Mouse (Mus musculus) embryo, embryonic 10 days (tissue): ENCODE data around the gene Dnmt3a.
A peak's percentile ranks its signal among the peaks of the same experiment; 100 is the strongest.
"Not testable (repeated sequence)": the region's sequence is repeated elsewhere in the genome, so short reads cannot be mapped to it uniquely, and the experiment has no call there.

Source experiments
- DNase-seq: peaks from one replicate; pipeline ENCODE4 v3.0.0-alpha.2; 2015; ENCODE audit warnings: low spot score

The Dnmt3a gene

DNA sequence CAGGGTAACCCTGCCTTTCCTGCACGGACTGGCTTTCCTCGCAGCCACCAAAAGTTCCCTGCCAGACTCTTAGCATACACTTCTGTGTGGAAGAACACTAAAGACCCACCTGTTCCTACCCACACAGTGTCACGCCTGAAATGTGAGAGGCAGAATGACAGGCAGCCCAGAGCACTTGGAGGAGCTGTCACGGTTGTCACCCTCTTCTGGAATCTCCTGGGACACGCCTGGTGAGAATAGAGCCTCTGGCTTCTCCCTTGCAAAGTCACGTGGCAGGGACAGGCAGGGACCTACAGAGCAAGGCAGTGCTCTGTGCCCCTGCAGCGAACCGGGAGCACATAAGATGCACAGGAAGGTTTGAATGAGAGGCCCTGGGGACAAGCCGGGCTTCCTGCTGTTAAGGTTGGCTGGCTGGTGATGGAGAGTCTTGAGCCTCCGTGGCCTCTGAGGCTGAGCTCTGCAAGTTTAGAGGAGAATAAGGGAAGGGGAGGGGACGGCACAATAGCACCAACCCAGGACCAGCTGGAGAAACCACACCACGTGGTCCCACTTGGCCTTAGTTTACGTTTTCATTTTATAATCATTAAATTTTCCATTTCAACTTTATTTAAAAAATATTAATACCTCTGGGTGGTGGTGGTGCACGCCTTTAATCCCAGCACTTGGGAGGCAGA is 112.0 kb downstream of the Dnmt3a start:
- DNase-seq = no peak

GRCm38 (mm10) chr12:3918577-3918976 is 112.8 kb downstream of the Dnmt3a start:
- DNase-seq = no peak

DNA sequence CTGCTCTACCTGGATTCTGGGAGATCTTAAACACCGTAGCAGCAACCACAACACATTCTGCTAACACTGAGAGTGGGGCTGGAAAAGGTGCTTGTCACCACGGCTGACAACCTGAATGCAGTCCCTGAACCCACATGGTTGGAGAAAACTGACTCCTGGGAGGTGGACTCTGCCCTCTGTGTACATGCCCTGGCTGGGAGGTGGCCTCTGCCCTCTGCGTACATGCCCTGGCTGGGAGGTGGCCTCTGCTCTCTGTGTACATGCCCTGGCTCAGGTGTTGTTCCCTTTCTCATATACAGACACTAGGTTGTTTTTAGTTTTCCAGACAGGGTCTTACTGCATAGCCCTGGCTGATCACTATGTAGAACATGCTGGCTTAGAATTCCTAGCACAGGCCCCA is 113.6 kb downstream of the Dnmt3a start:
- no peak for DNase-seq

GRCm38 (mm10) chr12:3926127-3926526 is 120.3 kb downstream of the Dnmt3a start:
- peak; percentile 72 for DNase-seq

DNA sequence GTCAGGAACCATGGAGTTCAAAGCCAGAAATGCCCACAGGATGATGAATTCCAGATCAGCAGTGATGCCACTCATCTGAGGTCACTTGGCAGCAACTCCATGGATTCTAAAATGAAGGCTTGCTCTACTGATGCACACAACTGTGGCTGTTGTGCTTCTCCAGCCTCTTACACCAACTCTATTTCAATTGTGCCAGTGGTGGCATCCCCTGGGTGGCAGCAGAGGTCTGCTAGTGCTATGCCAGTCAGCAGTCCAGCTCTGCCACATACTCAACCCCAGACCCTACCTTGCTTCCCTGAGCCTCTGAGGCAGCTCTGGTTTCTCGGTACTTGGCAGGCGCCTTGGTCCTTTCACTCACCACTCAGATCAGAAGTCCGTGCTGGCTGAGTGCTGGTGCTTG is 123.0 kb downstream of the Dnmt3a start:
- no peak for DNase-seq

- not testable (repeated sequence) for DNase-seq
Observed at GRCm38 (mm10) chr12:3930090-3930865, 124.5 kb downstream of the Dnmt3a start.

GRCm38 (mm10) chr12:3942026-3942425 is 136.2 kb downstream of the Dnmt3a start:
- DNase-seq = peak; percentile 22

- DNase-seq = no peak
Observed at GRCm38 (mm10) chr12:3944454-3945073, 138.8 kb downstream of the Dnmt3a start.

DNA sequence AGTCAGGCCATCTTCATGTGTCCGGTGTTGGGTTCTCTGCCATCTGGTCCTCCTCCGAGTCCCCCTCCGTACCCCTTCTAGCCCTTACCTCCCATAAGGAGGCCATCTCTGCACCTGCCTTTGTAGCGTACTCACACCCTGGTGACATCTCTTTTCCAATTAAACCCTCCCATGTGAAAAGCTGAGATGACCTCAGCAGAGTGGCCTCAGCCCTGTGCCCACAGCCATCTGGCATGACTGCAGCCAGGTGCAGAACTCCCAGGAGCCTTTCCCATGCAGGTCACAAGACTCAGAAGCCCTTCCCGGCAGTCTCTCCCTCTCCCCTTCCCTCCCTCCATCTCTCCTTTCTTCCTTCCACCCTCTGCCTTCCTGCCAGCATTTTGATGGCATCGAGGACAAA is 141.7 kb downstream of the Dnmt3a start:
- no peak for DNase-seq

DNA sequence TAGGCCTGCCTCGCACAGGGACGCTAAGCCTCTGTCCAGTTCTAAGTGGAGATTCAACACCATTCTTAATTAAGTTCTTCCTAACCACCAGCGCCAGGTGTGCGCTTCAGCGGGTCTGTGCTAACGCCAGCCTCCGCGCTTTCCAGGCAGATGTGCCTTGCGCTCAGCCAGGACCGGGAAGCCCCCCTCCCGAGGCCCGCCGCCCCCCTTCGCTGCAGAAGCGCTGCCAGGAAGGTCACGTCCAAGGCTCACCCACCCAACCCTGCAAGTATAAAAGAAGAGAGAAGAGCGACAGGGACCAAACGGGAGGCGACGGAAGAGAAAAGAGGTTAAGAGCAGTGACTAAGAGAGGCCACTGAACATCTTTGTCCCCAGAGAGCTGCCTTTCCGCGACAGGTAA is 148.8 kb downstream of the Dnmt3a start, which contains the start of gene Pomc:
TSS of gene Pomc (plus strand) at position 301 of the 400 bp plus-strand sequence.
- no peak for DNase-seq

DNA sequence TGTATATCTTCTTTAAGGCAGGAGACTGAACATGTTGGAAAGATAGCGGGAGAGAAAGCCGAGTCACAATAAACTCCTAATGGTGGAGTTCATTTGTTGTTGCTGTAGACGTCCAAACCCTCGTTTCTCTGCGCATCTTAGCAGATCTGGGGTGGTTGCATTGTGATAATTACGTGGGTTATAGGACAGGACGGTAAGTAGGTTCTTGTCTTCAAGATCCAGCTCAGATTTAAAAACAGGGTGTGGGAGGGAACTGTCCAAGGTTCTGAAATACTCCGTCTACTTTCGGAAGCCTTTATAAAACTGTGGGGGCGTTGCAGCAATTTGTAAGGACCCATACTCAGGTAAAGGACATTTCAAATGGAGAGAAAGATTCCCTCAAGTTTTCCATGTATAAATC is 149.6 kb downstream of the Dnmt3a start:
- peak; percentile 51 for DNase-seq

DNA sequence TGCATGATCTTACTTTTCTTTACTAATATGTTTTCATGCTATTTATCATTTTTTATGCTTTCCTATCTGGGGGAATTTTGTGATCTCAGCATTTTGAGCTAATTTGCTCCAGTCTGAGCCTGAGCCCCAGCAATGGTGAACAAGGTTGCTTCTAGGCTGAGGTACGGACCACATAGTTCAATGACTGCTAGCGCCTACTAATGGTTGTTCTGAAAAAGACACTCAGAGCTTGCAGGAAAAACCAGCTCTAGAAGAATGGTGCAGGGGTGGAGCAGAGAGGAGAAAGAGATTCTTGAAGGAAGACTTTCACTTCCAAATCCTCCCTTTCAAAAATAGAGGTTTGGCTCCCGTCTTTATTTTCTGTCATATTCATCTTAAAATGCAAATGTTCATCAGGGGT is 150.5 kb downstream of the Dnmt3a start:
- DNase-seq = peak; percentile 56

GRCm38 (mm10) chr12:3959791-3960543 is 154.2 kb downstream of the Dnmt3a start:
- peak; percentile 97 for DNase-seq

DNA sequence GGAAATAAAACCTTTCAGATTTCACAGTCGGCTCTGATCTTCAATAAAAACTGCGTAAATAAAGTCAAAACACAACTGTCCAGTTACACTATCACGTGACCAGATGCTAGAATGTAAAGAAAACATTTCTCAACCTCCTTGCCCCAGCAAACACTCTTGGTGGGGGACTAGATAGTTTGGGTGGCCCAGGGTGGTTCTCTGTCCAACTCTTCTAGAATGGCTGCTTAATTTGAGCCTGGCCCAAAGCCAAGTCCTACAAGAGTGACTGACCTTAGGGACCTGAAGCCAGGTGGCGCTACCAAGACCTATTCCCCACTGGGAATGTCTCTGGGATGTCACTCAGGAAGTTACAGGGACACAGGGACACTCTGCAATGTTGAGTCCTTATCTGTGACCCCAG is 154.7 kb downstream of the Dnmt3a start:
- no peak for DNase-seq
